Mouse (Mus musculus): Measurements from ENCODE around the gene Ang. TPM values are rescaled to one million over a fixed set of nuclear protein-coding genes. Genes with fewer than 3 reads are reported as not detected.

Ang gene
- polyA plus RNA-seq, 1 experiment, result 2.9 TPM

- H3K4me3 ChIP-seq (replicated peaks; ENCODE audit: insufficient read depth, low read depth, low read length), result no peak within 1 kb of the TSS
- peaks cover 2% of the 10 kb centered on the region; the same call in 1 of the 2 replicates for H3K4me1 ChIP-seq (ENCODE audit: control insufficient read depth, insufficient read depth, low read length)
- H3K27ac ChIP-seq (ENCODE audit: insufficient read depth, low read length), result no peak within 1 kb of the TSS
- H3K27me3 ChIP-seq (ENCODE audit: control insufficient read depth, insufficient read depth, low read length), result no peaks in the 10 kb centered on the region; the same call in 1 of the 2 replicates
- no peak for TF ChIP-seq CTCF (IDR thresholded peaks at IDR 0.05; ENCODE audit: borderline replicate concordance, insufficient read depth, low read depth, low read length)
- no peak for TF ChIP-seq POLR2A (IDR thresholded peaks at IDR 0.05; ENCODE audit: borderline replicate concordance, insufficient read depth, low read length)
- WGBS, result 67% methylated on average over 9 of the region's 9 CpGs
- no peak for DNase-seq
Observed at GRCm38 (mm10) chr14:51057401-51057831, 33.5 kb upstream of the Ang start, which contains the start of gene Rnase12. Rnase12 (minus strand) TSS chr14:51057661.

GRCm38 (mm10) chr14:51060761-51061160 lies 30.2 kb upstream of the Ang start:
- Histone ChIP-seq H3K4me3 (replicated peaks; ENCODE audit: insufficient read depth, low read depth, low read length) (no peak overlapping the region), H3K27me3 (ENCODE audit: control insufficient read depth, insufficient read depth, low read length) (no peaks in the 10 kb centered on the region), H3K4me1 (ENCODE audit: control insufficient read depth, insufficient read depth, low read length) (peaks cover 2% of the 10 kb centered on the region; the same call in 1 of the 2 replicates), H3K27ac (ENCODE audit: insufficient read depth, low read length) (no peak overlapping the region)
- DNase-seq, result no peak
- no peak for TF ChIP-seq POLR2A (IDR thresholded peaks at IDR 0.05; ENCODE audit: borderline replicate concordance, insufficient read depth, low read length)
- TF ChIP-seq CTCF (IDR thresholded peaks at IDR 0.05; ENCODE audit: borderline replicate concordance, insufficient read depth, low read depth, low read length), result no peak
- 94% methylated on average over 5 of the region's 5 CpGs for WGBS

GRCm38 (mm10) chr14:51068956-51069355 lies 22.0 kb upstream of the Ang start:
- 91% methylated on average over 5 of the region's 5 CpGs for WGBS
- Histone ChIP-seq H3K27ac (ENCODE audit: insufficient read depth, low read length) (no peak overlapping the region), H3K4me3 (replicated peaks; ENCODE audit: insufficient read depth, low read depth, low read length) (no peak overlapping the region), H3K4me1 (ENCODE audit: control insufficient read depth, insufficient read depth, low read length) (no peaks in the 10 kb centered on the region; the same call in 1 of the 2 replicates), H3K27me3 (ENCODE audit: control insufficient read depth, insufficient read depth, low read length) (no peaks in the 10 kb centered on the region)
- TF ChIP-seq CTCF (IDR thresholded peaks at IDR 0.05; ENCODE audit: borderline replicate concordance, insufficient read depth, low read depth, low read length) (no peak), POLR2A (IDR thresholded peaks at IDR 0.05; ENCODE audit: borderline replicate concordance, insufficient read depth, low read length) (no peak)
- no peak for DNase-seq

GRCm38 (mm10) chr14:51069617-51070016 lies 21.3 kb upstream of the Ang start:
- Histone ChIP-seq H3K4me1 (ENCODE audit: control insufficient read depth, insufficient read depth, low read length) (no peaks in the 10 kb centered on the region; the same call in 1 of the 2 replicates), H3K4me3 (replicated peaks; ENCODE audit: insufficient read depth, low read depth, low read length) (no peak overlapping the region), H3K27me3 (ENCODE audit: control insufficient read depth, insufficient read depth, low read length) (no peaks in the 10 kb centered on the region), H3K27ac (ENCODE audit: insufficient read depth, low read length) (no peak overlapping the region)
- 94% methylated on average over 2 of the region's 2 CpGs for WGBS
- no peak for DNase-seq
- TF ChIP-seq CTCF (IDR thresholded peaks at IDR 0.05; ENCODE audit: borderline replicate concordance, insufficient read depth, low read depth, low read length), result no peak
- TF ChIP-seq POLR2A (IDR thresholded peaks at IDR 0.05; ENCODE audit: borderline replicate concordance, insufficient read depth, low read length), result no peak

- H3K27ac ChIP-seq (ENCODE audit: insufficient read depth, low read length), result no peak within 1 kb of the TSS
- no peak for TF ChIP-seq POLR2A (IDR thresholded peaks at IDR 0.05; ENCODE audit: borderline replicate concordance, insufficient read depth, low read length)
- no peak for TF ChIP-seq CTCF (IDR thresholded peaks at IDR 0.05; ENCODE audit: borderline replicate concordance, insufficient read depth, low read depth, low read length)
- WGBS, result 84% methylated on average over 3 of the region's 3 CpGs
- DNase-seq, result no peak
- no peaks in the 10 kb centered on the region for H3K27me3 ChIP-seq (ENCODE audit: control insufficient read depth, insufficient read depth, low read length)
- H3K4me1 ChIP-seq (ENCODE audit: control insufficient read depth, insufficient read depth, low read length), result no peaks in the 10 kb centered on the region
- no peak within 1 kb of the TSS for H3K4me3 ChIP-seq (replicated peaks; ENCODE audit: insufficient read depth, low read depth, low read length)
Observed at GRCm38 (mm10) chr14:51074335-51074734, 16.6 kb upstream of the Ang start, which contains the start of gene Olfr750. Olfr750 (minus strand) TSS chr14:51074435.

- no peak for DNase-seq
- WGBS, result 96% methylated on average over 1 of the region's 1 CpGs
- no peak overlapping the region for H3K4me3 ChIP-seq (replicated peaks; ENCODE audit: insufficient read depth, low read depth, low read length)
- no peak overlapping the region for H3K27ac ChIP-seq (ENCODE audit: insufficient read depth, low read length)
- no peak for TF ChIP-seq POLR2A (IDR thresholded peaks at IDR 0.05; ENCODE audit: borderline replicate concordance, insufficient read depth, low read length)
- H3K27me3 ChIP-seq (ENCODE audit: control insufficient read depth, insufficient read depth, low read length), result no peaks in the 10 kb centered on the region
- H3K4me1 ChIP-seq (ENCODE audit: control insufficient read depth, insufficient read depth, low read length), result no peaks in the 10 kb centered on the region
Observed at GRCm38 (mm10) chr14:51079180-51079579, 11.8 kb upstream of the Ang start.

- no peak for DNase-seq
- 91% methylated on average over 2 of the region's 2 CpGs for WGBS
- no peak overlapping the region for H3K27ac ChIP-seq (ENCODE audit: insufficient read depth, low read length)
- TF ChIP-seq POLR2A (IDR thresholded peaks at IDR 0.05; ENCODE audit: borderline replicate concordance, insufficient read depth, low read length) (no peak), CTCF (IDR thresholded peaks at IDR 0.05; ENCODE audit: borderline replicate concordance, insufficient read depth, low read depth, low read length) (no peak)
- H3K27me3 ChIP-seq (ENCODE audit: control insufficient read depth, insufficient read depth, low read length), result no peaks in the 10 kb centered on the region
- no peaks in the 10 kb centered on the region for H3K4me1 ChIP-seq (ENCODE audit: control insufficient read depth, insufficient read depth, low read length)
- no peak overlapping the region for H3K4me3 ChIP-seq (replicated peaks; ENCODE audit: insufficient read depth, low read depth, low read length)
Observed at GRCm38 (mm10) chr14:51081035-51081434, 9.9 kb upstream of the Ang start.

Data from cerebellum, adult 2 months (tissue).